Mouse (Mus musculus): Measurements from ENCODE around the gene H2afy2. TPM values are rescaled to one million over a fixed set of nuclear protein-coding genes. Genes with fewer than 3 reads are reported as not detected.

The H2afy2 gene
- 27.4 and 41.2 TPM in 2 replicates for polyA plus RNA-seq (2011; ENCODE audit: insufficient read length, low read depth, missing spikeins)

DNA sequence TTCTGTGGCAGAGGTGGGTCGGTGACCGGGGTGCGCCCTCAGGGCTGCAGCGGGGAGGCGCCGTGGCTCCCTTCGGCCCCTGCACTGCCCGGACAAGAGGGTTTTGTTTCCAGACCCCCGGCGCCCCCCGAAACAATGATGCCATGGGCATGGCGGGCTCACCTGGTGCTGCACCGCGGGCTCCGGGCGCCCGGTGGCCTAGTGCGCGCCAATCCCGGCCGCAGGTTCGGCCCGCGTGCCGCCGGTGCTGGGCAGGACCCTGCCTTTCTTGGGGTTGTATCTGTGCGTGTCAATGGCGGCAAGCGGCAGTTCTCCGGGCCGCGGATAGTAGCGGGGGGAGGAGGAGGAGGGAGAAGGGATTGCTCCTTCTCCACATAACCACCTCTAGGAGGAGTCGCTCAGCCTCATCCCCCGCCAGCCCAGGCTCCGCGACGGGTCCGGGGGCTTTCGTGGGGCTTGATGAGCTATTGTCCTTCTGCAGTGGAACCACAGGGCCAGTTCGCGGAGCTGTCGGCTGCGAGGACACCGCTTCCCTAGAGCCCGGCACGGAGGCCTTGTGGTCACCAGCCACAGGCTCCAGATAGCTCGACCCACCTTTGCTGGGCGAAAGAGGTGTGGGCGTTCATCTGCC, at the start of gene H2afy2:
Gene H2afy2 (minus strand): TSS at position 527 of the 631 bp plus-strand sequence.
- H3K4me3 ChIP-seq (ENCODE audit: insufficient read depth, low read length), result peak within 1 kb of the TSS; percentile 96
- TF ChIP-seq POLR2A (IDR thresholded peaks at IDR 0.05; ENCODE audit: low read depth, low read length) (no peak; the same call in 1 of the 2 replicates), CTCF (IDR thresholded peaks at IDR 0.05; ENCODE audit: borderline replicate concordance, insufficient read depth, low read length) (no peak)
- peak within 1 kb of the TSS; percentile 58 for H3K27ac ChIP-seq (ENCODE audit: insufficient read depth, low read length)
- no peaks in the 10 kb centered on the region for H3K4me1 ChIP-seq (ENCODE audit: control insufficient read depth, insufficient read depth, low read length)

DNA sequence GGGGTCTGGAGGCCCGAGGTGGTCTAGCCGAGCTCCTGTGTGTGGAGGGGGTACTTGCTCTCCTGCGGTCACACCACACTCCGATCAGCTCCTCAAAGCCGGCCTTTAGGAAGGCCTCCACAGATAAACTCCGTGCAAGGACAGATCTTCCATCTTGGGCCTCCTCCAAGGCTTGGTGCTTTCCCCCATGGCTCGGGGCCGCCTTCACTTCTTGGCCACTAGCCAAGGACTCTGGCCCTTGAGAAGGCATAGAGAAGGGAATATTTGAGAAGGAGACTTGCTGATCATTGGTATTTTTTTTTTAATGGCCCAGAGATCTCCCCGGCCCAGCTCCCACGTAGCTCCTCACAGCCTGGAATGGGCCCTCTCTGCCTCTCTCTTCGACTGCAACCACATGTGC, 48.8 kb upstream of the H2afy2 start:
- Histone ChIP-seq H3K4me3 (ENCODE audit: insufficient read depth, low read length) (no peak overlapping the region), H3K4me1 (ENCODE audit: control insufficient read depth, insufficient read depth, low read length) (no peaks in the 10 kb centered on the region), H3K27ac (ENCODE audit: insufficient read depth, low read length) (no peak overlapping the region)
- no peak for TF ChIP-seq POLR2A (IDR thresholded peaks at IDR 0.05; ENCODE audit: low read depth, low read length)

DNA sequence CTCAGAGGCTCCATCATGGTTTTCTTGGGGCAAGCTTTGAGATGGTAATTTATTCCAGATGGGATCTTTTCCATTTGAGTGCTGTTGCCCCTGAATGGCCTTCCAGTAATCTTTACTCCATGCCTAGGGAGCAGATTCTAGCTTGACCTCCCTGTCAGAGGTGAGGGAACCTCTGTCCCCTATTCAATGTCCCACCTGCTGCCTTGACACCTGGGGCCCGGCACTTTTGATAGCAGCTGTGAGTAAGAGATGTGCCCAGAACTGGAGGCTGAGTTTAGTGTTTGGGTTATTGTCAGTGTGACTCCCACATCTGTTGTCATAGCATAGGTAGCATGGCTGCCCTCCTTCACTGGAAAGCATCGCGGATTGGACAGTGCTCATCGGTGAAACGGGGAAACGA, 47.8 kb upstream of the H2afy2 start:
- Histone ChIP-seq H3K4me1 (ENCODE audit: control insufficient read depth, insufficient read depth, low read length) (no peaks in the 10 kb centered on the region; the same call in 1 of the 2 replicates), H3K4me3 (ENCODE audit: insufficient read depth, low read length) (no peak overlapping the region), H3K27ac (ENCODE audit: insufficient read depth, low read length) (no peak overlapping the region)
- no peak for TF ChIP-seq POLR2A (IDR thresholded peaks at IDR 0.05; ENCODE audit: low read depth, low read length)
- no peak for TF ChIP-seq CTCF (IDR thresholded peaks at IDR 0.05; ENCODE audit: borderline replicate concordance, insufficient read depth, low read length)

DNA sequence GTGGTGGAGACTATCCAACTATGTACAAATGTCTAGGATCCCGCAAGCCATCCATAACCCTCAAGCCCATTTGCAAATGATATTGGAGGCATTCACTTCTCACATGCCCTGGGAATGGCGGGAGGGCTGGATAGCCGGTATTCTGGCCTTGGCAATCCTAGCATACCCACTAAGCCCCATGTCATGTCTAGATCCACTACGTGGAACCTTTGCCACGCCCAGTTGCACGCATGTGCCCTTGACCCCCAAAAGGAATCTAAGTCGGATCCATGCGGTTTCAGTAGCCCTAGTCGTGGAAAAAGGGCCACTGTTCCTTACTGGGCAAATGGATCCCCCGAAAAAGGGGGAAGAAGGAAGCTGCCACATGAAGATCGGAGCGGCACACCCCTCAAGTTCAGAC, 47.3 kb upstream of the H2afy2 start:
- no peak for TF ChIP-seq POLR2A (IDR thresholded peaks at IDR 0.05; ENCODE audit: low read depth, low read length)
- TF ChIP-seq CTCF (IDR thresholded peaks at IDR 0.05; ENCODE audit: borderline replicate concordance, insufficient read depth, low read length), result no peak
- Histone ChIP-seq H3K27ac (ENCODE audit: insufficient read depth, low read length) (no peak overlapping the region), H3K4me3 (ENCODE audit: insufficient read depth, low read length) (no peak overlapping the region), H3K4me1 (ENCODE audit: control insufficient read depth, insufficient read depth, low read length) (no peaks in the 10 kb centered on the region; the same call in 1 of the 2 replicates)

DNA sequence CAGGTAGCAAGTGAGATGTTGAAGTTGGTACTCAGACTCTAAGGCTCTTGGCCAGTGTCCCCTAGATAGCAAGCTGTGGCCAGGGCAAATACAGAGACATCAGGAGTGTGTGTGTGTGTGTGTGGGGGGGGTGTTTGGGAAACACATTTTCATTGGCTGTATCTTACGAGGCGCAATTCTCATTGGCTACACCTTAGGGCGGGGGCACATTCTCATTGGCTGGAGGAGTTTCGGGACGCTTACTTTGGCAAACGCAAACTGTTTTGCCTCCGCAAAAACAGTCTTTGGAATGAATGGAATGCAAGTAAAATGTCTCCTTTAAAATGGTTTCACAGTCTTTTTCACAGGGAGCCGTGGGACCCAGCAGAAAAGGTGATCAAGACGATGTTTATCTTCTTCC, 46.9 kb upstream of the H2afy2 start:
- Histone ChIP-seq H3K27ac (ENCODE audit: insufficient read depth, low read length) (no peak overlapping the region), H3K4me1 (ENCODE audit: control insufficient read depth, insufficient read depth, low read length) (no peaks in the 10 kb centered on the region; the same call in 1 of the 2 replicates), H3K4me3 (ENCODE audit: insufficient read depth, low read length) (no peak overlapping the region)
- TF ChIP-seq CTCF (IDR thresholded peaks at IDR 0.05; ENCODE audit: borderline replicate concordance, insufficient read depth, low read length) (no peak), POLR2A (IDR thresholded peaks at IDR 0.05; ENCODE audit: low read depth, low read length) (no peak)

DNA sequence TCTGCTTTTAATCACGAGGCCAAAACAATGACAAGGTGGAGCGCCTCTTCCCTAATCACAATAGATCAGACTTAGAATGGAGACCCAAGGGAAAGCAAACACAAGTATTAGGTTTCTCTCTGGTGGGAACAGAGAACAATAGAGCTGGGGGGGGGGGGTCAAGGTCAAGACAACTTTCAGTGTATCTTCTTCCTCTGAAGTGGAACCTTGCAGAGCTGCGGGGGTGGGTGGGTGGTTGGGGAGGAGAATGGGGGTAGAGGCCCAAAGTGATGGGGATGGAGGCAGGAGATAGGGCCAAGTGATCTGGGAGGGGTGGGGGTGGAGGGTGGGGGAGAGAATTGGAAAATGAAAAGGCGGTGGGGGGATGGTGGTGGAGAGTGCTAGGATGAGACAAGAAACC, 45.1 kb upstream of the H2afy2 start:
- no peaks in the 10 kb centered on the region; the same call in 1 of the 2 replicates for H3K4me1 ChIP-seq (ENCODE audit: control insufficient read depth, insufficient read depth, low read length)
- H3K4me3 ChIP-seq (ENCODE audit: insufficient read depth, low read length), result no peak overlapping the region
- H3K27ac ChIP-seq (ENCODE audit: insufficient read depth, low read length), result no peak overlapping the region
- TF ChIP-seq CTCF (IDR thresholded peaks at IDR 0.05; ENCODE audit: borderline replicate concordance, insufficient read depth, low read length) (no peak), POLR2A (IDR thresholded peaks at IDR 0.05; ENCODE audit: low read depth, low read length) (no peak)

DNA sequence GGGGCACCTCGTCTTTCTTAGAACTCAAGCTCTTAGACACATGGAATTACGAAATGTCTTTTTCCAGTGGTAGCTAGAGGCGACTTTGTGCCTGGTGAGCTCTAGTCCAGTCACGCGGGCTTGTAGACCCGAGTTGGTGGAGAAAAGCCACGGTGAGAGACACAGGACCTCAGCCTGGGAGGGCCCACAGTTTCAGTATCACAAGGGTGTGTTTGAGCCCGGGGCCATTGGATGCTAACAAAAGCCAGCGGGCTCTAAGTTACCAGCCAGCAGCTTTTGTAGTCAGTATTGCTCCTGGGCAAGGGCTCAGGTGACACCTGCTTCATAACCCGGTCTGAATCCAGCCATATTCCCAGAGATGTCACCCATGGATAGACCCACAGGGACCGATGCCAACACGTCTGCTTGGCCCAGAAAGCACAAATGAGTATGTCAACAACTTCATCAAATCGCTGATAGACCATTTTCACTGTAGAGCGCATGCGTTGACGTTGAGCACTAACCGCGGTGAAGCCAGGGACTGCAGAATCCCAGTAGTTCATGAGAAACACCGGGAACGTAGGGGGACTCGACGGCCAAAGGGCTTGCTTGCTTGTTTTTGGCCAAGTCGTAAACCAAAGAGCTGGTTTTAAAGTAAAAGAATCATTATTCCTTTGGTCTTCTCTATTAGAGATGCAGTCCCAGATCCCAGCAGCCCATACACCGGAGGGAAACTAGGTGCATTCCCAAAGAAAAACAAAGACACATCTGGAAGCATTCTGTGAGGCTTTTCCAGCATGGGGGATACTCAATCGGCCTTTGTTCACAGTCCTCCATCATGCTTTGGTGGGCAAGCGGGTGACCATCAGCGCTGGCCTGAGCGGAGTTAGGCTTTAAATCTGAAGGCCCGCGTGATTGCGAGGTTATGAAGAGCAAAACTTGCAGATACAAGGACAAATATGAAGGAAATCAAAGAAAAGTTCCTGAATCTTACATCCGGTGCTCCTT, 44.3 kb upstream of the H2afy2 start:
- Histone ChIP-seq H3K27ac (ENCODE audit: insufficient read depth, low read length) (no peak overlapping the region), H3K4me3 (ENCODE audit: insufficient read depth, low read length) (no peak overlapping the region), H3K4me1 (ENCODE audit: control insufficient read depth, insufficient read depth, low read length) (no peaks in the 10 kb centered on the region; the same call in none of the 2 replicates)
- TF ChIP-seq POLR2A (IDR thresholded peaks at IDR 0.05; ENCODE audit: low read depth, low read length) (no peak), CTCF (IDR thresholded peaks at IDR 0.05; ENCODE audit: borderline replicate concordance, insufficient read depth, low read length) (no peak)

DNA sequence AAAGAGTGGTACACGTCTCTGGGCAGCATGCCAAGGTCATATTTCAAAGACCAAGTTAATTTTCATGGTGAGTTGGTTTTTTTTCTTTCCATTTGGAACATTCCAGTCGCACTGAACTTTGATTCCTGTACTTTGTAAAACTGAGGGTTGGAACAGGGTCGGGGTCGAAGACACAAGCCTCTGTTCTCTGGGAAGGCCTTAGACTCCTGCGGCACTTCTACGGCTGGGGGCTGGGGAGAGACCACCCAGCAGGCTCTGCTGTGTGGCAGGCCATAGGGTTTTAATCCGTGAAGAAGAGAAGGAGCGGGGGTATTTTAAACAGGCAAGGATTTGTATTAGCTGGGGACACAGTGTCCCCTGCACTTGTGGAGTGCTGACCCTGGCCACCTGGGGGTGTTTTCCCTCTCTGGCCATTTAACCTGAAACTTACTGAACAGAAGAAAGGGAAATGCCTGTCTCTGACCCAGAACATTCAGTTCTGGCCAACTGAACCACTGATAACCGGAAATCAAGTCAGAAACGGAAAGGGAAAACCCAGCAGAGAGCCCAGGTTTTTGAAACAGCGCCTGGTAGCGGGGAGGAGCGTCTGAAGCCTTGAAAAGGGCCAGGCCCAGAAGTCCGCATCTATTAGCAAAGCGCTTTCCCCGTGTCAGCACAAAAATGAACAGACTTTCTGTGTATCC, 42.9 kb upstream of the H2afy2 start:
- H3K4me1 ChIP-seq (ENCODE audit: control insufficient read depth, insufficient read depth, low read length), result no peaks in the 10 kb centered on the region; the same call in none of the 2 replicates
- no peak for TF ChIP-seq POLR2A (IDR thresholded peaks at IDR 0.05; ENCODE audit: low read depth, low read length)
- TF ChIP-seq CTCF (IDR thresholded peaks at IDR 0.05; ENCODE audit: borderline replicate concordance, insufficient read depth, low read length), result no peak
- no peak overlapping the region for H3K4me3 ChIP-seq (ENCODE audit: insufficient read depth, low read length)
- H3K27ac ChIP-seq (ENCODE audit: insufficient read depth, low read length), result no peak overlapping the region

DNA sequence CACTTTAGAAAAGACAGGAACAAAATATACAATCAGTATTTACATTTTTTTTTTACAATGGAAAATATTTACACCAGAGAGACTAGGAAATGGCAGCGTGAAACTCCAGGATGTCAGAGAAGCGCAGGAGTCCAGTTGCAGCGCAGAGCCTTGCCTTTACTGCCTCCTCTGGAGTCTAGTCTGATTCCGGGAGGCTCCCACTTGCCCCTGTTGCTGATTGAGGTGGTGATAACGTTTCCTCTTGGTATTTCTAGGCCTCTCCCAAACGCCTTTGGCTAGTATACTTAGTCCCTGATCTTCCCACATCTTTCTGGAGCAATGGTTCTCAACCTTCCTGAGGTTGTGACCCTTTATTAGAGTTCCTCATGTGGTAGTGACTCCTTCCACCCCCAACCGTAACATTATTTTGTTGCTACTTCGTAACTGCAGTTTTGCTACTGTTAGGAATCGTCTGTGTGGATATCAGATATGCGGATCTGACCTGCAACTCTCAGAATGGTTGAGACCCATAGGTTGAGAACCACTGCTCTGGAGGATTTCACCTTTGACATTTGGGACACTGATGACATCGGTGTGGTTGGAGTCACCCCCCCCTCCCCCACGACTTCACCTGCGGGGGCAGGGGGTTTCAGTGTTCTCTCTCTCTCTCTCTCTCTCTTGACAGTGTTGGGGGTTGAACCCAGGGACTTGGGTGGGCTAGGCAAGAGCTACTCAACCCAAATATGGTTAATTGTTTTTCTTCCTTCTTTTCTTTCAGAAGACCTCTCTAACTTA, 42.2 kb upstream of the H2afy2 start:
- Histone ChIP-seq H3K27ac (ENCODE audit: insufficient read depth, low read length) (no peak overlapping the region), H3K4me3 (ENCODE audit: insufficient read depth, low read length) (no peak overlapping the region), H3K4me1 (ENCODE audit: control insufficient read depth, insufficient read depth, low read length) (no peaks in the 10 kb centered on the region; the same call in none of the 2 replicates)
- TF ChIP-seq POLR2A (IDR thresholded peaks at IDR 0.05; ENCODE audit: low read depth, low read length) (no peak), CTCF (IDR thresholded peaks at IDR 0.05; ENCODE audit: borderline replicate concordance, insufficient read depth, low read length) (no peak)

Measured in embryonic fibroblast, embryonic 13.5 days (primary cell).